ENCODE assay signal across 19 mouse cellular contexts in the genomic region with DNA sequence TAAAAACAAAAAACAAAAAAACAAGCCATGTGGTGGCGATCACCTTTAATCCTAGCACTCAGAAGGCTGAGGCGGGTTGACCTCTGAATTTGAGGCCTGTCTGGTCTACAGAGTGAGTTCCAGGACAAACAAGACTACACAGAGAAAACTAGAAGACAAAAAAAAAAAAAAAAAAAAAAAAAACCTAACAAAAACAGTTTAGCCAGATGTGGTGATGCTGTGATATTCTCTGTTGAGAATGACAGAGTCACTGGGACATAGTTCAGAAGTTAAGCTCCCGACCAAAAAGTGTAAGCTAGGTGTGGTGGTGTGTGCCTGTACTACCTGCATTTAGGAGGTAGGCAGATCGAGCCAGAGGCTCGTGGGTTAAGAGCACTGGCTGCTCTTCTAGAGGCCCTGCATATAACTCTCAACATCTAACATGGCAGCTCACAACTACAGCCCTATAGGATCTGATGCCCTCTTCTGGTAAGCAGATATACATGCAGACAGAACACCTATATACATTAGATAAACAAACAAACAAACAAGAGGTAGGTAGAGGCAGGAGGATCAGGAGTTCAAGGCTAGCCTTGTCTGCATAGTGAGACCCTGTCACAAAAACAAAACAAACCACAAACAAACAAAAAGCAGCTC. TPM values are rescaled to one million over a fixed set of nuclear protein-coding genes. Genes with fewer than 3 reads are reported as not detected.
A peak's percentile ranks its signal among the peaks of the same experiment; 100 is the strongest.
DNase-seq lines count a peak whose midpoint lies in the region; ATAC-seq and TF ChIP-seq lines count a peak whose summit lies in the region.
"Had no signal": no experiment of that assay in that cellular context is flagged by ENCODE, and none has a peak within 500 bp of the region (broad histone marks: within the 10 kb centered on the region; RNA-seq: fewer than 3 reads in every experiment).

No protein-coding gene starts in this region.

- no peaks in the 10 kb centered on the region for H3K27me3 ChIP-seq in forebrain, embryonic 13.5 days
- H3K27me3 ChIP-seq in forebrain, embryonic 16.5 days (replicated peaks; ENCODE audit: control insufficient read depth, insufficient read depth, low read length): no peaks in the 10 kb centered on the region
- H3K27me3 ChIP-seq in liver, embryonic 13.5 days: no peaks in the 10 kb centered on the region
- no peaks in the 10 kb centered on the region for H3K27me3 ChIP-seq in liver, embryonic 11.5 days (replicated peaks; ENCODE audit: control insufficient read depth, insufficient read depth, low read length)
- no peaks in the 10 kb centered on the region for H3K27me3 ChIP-seq in MEL (ENCODE audit: control insufficient read depth in 1 of 2, insufficient read depth in 2 of 2, low read length in 2 of 2)
- H3K27me3 ChIP-seq in splenic B cell, adult 2 months (ENCODE audit: control insufficient read depth, insufficient read depth, low read length, poor library complexity, severe bottlenecking): no peaks in the 10 kb centered on the region
- H3K27me3 ChIP-seq: hindbrain, embryonic 12.5 days; limb, embryonic 13.5 days; neural tube, embryonic 12.5 days had no signal

- no peak for ATAC-seq in forebrain, embryonic 13.5 days
- ATAC-seq in forebrain, embryonic 16.5 days: no peak
- no peak for ATAC-seq in liver, embryonic 13.5 days (ENCODE audit: low read depth)
- no peak for ATAC-seq in liver, embryonic 11.5 days (replicated peaks; ENCODE audit: low FRiP score)
- ATAC-seq: activated CD4-positive, CD25-positive, alpha-beta regulatory T cell, adult 4 months; forebrain, postnatal 0 days had no signal

- H3K4me3 ChIP-seq in forebrain, embryonic 13.5 days: no peak overlapping the region
- H3K4me3 ChIP-seq in forebrain, embryonic 16.5 days (replicated peaks; ENCODE audit: low read length): no peak overlapping the region
- no peak overlapping the region for H3K4me3 ChIP-seq in liver, embryonic 13.5 days (replicated peaks)
- H3K4me3 ChIP-seq in liver, embryonic 11.5 days (ENCODE audit: low read depth, low read length): no peak overlapping the region
- H3K4me3 ChIP-seq in MEL (ENCODE audit: control insufficient read depth in 1 of 2, insufficient read depth in 1 of 2, low read depth in 2 of 2, low read length in 2 of 2): peak overlapping the region; percentile 62 to 69; a peak in 3 of 4 replicates
- H3K4me3 ChIP-seq: neural tube, embryonic 12.5 days had no signal

- H3K9ac ChIP-seq in forebrain, embryonic 13.5 days: no peak overlapping the region
- no peak overlapping the region for H3K9ac ChIP-seq in forebrain, embryonic 16.5 days (replicated peaks; ENCODE audit: low read depth, low read length)
- no peak overlapping the region for H3K9ac ChIP-seq in liver, embryonic 13.5 days
- no peak overlapping the region for H3K9ac ChIP-seq in liver, embryonic 11.5 days (ENCODE audit: low read depth, low read length)
- peak overlapping the region; percentile 99 for H3K9ac ChIP-seq in MEL (ENCODE audit: control insufficient read depth, low read depth, low read length, poor library complexity, severe bottlenecking)
- H3K9ac ChIP-seq: forebrain, postnatal 0 days; neural tube, embryonic 12.5 days had no signal

- peaks cover 28% of the 10 kb centered on the region for H3K4me1 ChIP-seq in forebrain, embryonic 13.5 days
- H3K4me1 ChIP-seq in forebrain, embryonic 16.5 days (replicated peaks; ENCODE audit: control insufficient read depth, insufficient read depth, low read length): peaks cover 16% of the 10 kb centered on the region
- peaks cover 45% of the 10 kb centered on the region for H3K4me1 ChIP-seq in liver, embryonic 13.5 days (replicated peaks)
- peaks cover 15% of the 10 kb centered on the region for H3K4me1 ChIP-seq in liver, embryonic 11.5 days (replicated peaks; ENCODE audit: control insufficient read depth, insufficient read depth, low read length)
- H3K4me1 ChIP-seq in MEL (ENCODE audit: control insufficient read depth in 1 of 2, insufficient read depth in 2 of 2, low read length in 2 of 2): peaks cover 2 to 20% of the 10 kb centered on the region in 2 experiments; a peak in 2 of 4 replicates

- H3K9me3 ChIP-seq in forebrain, embryonic 13.5 days (replicated peaks): no peaks in the 10 kb centered on the region
- H3K9me3 ChIP-seq in forebrain, embryonic 16.5 days (ENCODE audit: control insufficient read depth, low read length): no peaks in the 10 kb centered on the region
- H3K9me3 ChIP-seq in liver, embryonic 13.5 days (replicated peaks): no peaks in the 10 kb centered on the region
- no peaks in the 10 kb centered on the region for H3K9me3 ChIP-seq in liver, embryonic 11.5 days (ENCODE audit: control insufficient read depth, low read length)
- H3K9me3 ChIP-seq in MEL (replicated peaks; ENCODE audit: insufficient read depth, low read length): no peaks in the 10 kb centered on the region
- H3K9me3 ChIP-seq: embryonic facial prominence, embryonic 10.5 days; hindbrain, embryonic 12.5 days; limb, embryonic 13.5 days; neural tube, embryonic 12.5 days had no signal

- no peak overlapping the region for H3K27ac ChIP-seq in forebrain, embryonic 13.5 days
- H3K27ac ChIP-seq in forebrain, embryonic 16.5 days (ENCODE audit: low read length): no peak overlapping the region
- H3K27ac ChIP-seq in liver, embryonic 13.5 days: peak overlapping the region; percentile 97; the same call in 1 of the 2 replicates
- no peak overlapping the region for H3K27ac ChIP-seq in liver, embryonic 11.5 days (ENCODE audit: low read depth, low read length)
- peak overlapping the region; percentile 71; the same call in 1 of the 2 replicates for H3K27ac ChIP-seq in MEL (ENCODE audit: control insufficient read depth, low read depth, low read length)
- H3K27ac ChIP-seq: embryonic facial prominence, embryonic 10.5 days; hindbrain, embryonic 12.5 days; limb, embryonic 13.5 days; neural tube, embryonic 12.5 days had no signal

- no peak for TF ChIP-seq RAD21 in MEL (IDR thresholded peaks at IDR 0.05; ENCODE audit: low read depth, low read length)

- peak in 2 of 3 experiments; percentile 19 to 46; a peak in 3 of 6 replicates for TF ChIP-seq CTCF in MEL (IDR thresholded peaks at IDR 0.05 in 2 of 3, conservative IDR thresholded peaks at IDR 0.05 in 1 of 3; ENCODE audit: control insufficient read depth in 1 of 3, insufficient read depth in 1 of 3, low read depth in 2 of 3, low read length in 3 of 3, poor library complexity in 1 of 3, severe bottlenecking in 1 of 3)

- no peak for TF ChIP-seq EP300 in MEL (IDR thresholded peaks at IDR 0.05; ENCODE audit: low read depth in 1 of 2, low read length in 2 of 2)

- 89% methylated on average over 5 of the region's 5 CpGs for whole genome bisulfite sequencing in forebrain, embryonic 13.5 days
- WGBS in forebrain, embryonic 16.5 days: 89% methylated on average over 5 of the region's 5 CpGs
- 84% methylated on average over 5 of the region's 5 CpGs for WGBS in liver, embryonic 13.5 days (ENCODE audit: insufficient replicate concordance)
- WGBS in liver, embryonic 11.5 days: 85% methylated on average over 5 of the region's 5 CpGs

- H3K36me3 ChIP-seq in forebrain, embryonic 13.5 days (ENCODE audit: poor library complexity, severe bottlenecking): peaks cover 17% of the 10 kb centered on the region
- H3K36me3 ChIP-seq in forebrain, embryonic 16.5 days (ENCODE audit: control insufficient read depth, insufficient read depth): peaks cover 10% of the 10 kb centered on the region
- H3K36me3 ChIP-seq in liver, embryonic 13.5 days: peaks cover 19% of the 10 kb centered on the region
- peaks cover 16% of the 10 kb centered on the region for H3K36me3 ChIP-seq in liver, embryonic 11.5 days (ENCODE audit: control insufficient read depth, insufficient read depth, low read length)
- H3K36me3 ChIP-seq in MEL (ENCODE audit: control insufficient read depth in 1 of 2, insufficient read depth in 2 of 2, low read length in 2 of 2): peaks cover 19 to 26% of the 10 kb centered on the region in 2 experiments
- peaks cover 3% of the 10 kb centered on the region; the same call in 1 of the 2 replicates for H3K36me3 ChIP-seq in splenic B cell, adult 2 months (ENCODE audit: control insufficient read depth, insufficient read depth, low read length, poor library complexity, severe bottlenecking)

- TF ChIP-seq POLR2A in MEL (IDR thresholded peaks at IDR 0.05; ENCODE audit: control insufficient read depth in 1 of 2, insufficient read depth in 1 of 2, low read depth in 1 of 2, low read length in 2 of 2, poor library complexity in 1 of 2): no peak

- H3K79me2 ChIP-seq in MEL (ENCODE audit: control insufficient read depth, insufficient read depth, low read length, poor library complexity): peaks cover 33% of the 10 kb centered on the region

- peak overlapping the region; percentile 82; the same call in 1 of the 2 replicates for H3K4me2 ChIP-seq in forebrain, embryonic 13.5 days
- no peak overlapping the region for H3K4me2 ChIP-seq in forebrain, embryonic 16.5 days (ENCODE audit: low read length)
- H3K4me2 ChIP-seq in liver, embryonic 13.5 days: no peak overlapping the region
- no peak overlapping the region; the same call in 1 of the 2 replicates for H3K4me2 ChIP-seq in liver, embryonic 11.5 days

- no peak for DNase-seq in liver, embryonic 13.5 days
- DNase-seq in liver, embryonic 11.5 days (ENCODE audit: low spot score): no peak
- peak; percentile 67 for DNase-seq in MEL (ENCODE audit: low read depth, low spot score)
- peak; percentile 9 for DNase-seq in splenic B cell, adult 2 months (ENCODE audit: low read depth, low spot score)
- no peak for DNase-seq in natural killer cell, adult 2 months (ENCODE audit: low spot score in 2 of 2)
- DNase-seq: adrenal gland, postnatal 14 days; cerebellum, adult 18-20 months; heart, adult 11 months; kidney, adult 11 months; kidney, postnatal 25 days; thymus, postnatal 25 days had no signal

TF ChIP-seq in MEL, 35 proteins besides CTCF, POLR2A, EP300 and RAD21 (continues in another document):
- TF ChIP-seq SMC3 (IDR thresholded peaks at IDR 0.05; ENCODE audit: low read depth, low read length) (peak; percentile 29; the same call in 1 of the 2 replicates), USF2 (IDR thresholded peaks at IDR 0.05; ENCODE audit: borderline replicate concordance in 1 of 2, insufficient read depth in 1 of 2, low read depth in 1 of 2, low read length in 2 of 2) (no peak), ZKSCAN1 (IDR thresholded peaks at IDR 0.05; ENCODE audit: low read depth, low read length) (0 out of 2 replicates have a peak, but pooled peaks have one; percentile 19), ZNF384 (IDR thresholded peaks at IDR 0.05; ENCODE audit: low read depth, low read length) (peak; percentile 62), E2F4 (IDR thresholded peaks at IDR 0.05; ENCODE audit: borderline replicate concordance, low read depth, low read length) (no peak), ZC3H11A (IDR thresholded peaks at IDR 0.05; ENCODE audit: low read depth, low read length) (peak; percentile 23; the same call in 1 of the 2 replicates)

RNA-seq across cellular contexts. Expression of gene Psph, which starts 1.9 kb away (rescaled TPM):
- polyA plus RNA-seq in forebrain, embryonic 13.5 days (2015; fragmentation: Nextera tagmentation; extraction: Ambion mirVana): 48.2 and 55.1 TPM in 2 replicates
- 42.3 and 42.9 TPM in 2 replicates for polyA plus RNA-seq in forebrain, embryonic 16.5 days (2015; fragmentation: Nextera tagmentation; extraction: Ambion mirVana)
- polyA plus RNA-seq in liver, embryonic 13.5 days (2015; fragmentation: Nextera tagmentation; extraction: Ambion mirVana): 82.6 and 91.1 TPM in 2 replicates
- polyA plus RNA-seq in liver, embryonic 11.5 days (2014; fragmentation: Nextera tagmentation; extraction: Ambion mirVana): 120 and 129 TPM in 2 replicates
- 54.8 and 101 TPM in 2 replicates for total RNA-seq in MEL (2012; rRNA removed)
- 100 to 1,000 TPM; 148 to 170 TPM for polyA plus RNA-seq in MEL (2012; ENCODE audit: insufficient read depth in 1 of 2, insufficient read length in 2 of 2, low read depth in 1 of 2, low replicate concordance in 2 of 2, missing spikeins in 1 of 2)

Comparison
In these comparisons a context has a peak if more than half of its experiments do, and no peak if none do; other contexts are left out.
1. H3K27ac ChIP-seq: peak in liver, embryonic 13.5 days (single experiment) and MEL (single experiment); none in forebrain, embryonic 13.5 days (single experiment), forebrain, embryonic 16.5 days (single experiment) and liver, embryonic 11.5 days (single experiment).
2. H3K4me3 ChIP-seq: peak in MEL (2 of 2); none in forebrain, embryonic 13.5 days (single experiment), forebrain, embryonic 16.5 days (single experiment), liver, embryonic 13.5 days (single experiment) and liver, embryonic 11.5 days (single experiment).
3. DNase-seq: peak in MEL (single experiment) and splenic B cell, adult 2 months (single experiment); none in liver, embryonic 13.5 days (single experiment), liver, embryonic 11.5 days (single experiment) and natural killer cell, adult 2 months (0 of 2).